Mouse (Mus musculus): ENCODE results near the gene Ccnt1.
"Not testable (repeated sequence)": the region's sequence is repeated elsewhere in the genome, so short reads cannot be mapped to it uniquely, and the experiment has no call there.

The Ccnt1 gene

GRCm38 (mm10) chr15:98543341-98543740, 27.4 kb downstream of the Ccnt1 start:
- no peak for DNase-seq (ENCODE audit: low spot score)

- DNase-seq (ENCODE audit: low spot score): no peak
These were observed 29.7 kb downstream of the Ccnt1 start for GRCm38 (mm10) chr15:98541064-98541463.

- no peak for DNase-seq (ENCODE audit: low spot score)
These were observed 32.8 kb downstream of the Ccnt1 start for GRCm38 (mm10) chr15:98537923-98538322.

DNA sequence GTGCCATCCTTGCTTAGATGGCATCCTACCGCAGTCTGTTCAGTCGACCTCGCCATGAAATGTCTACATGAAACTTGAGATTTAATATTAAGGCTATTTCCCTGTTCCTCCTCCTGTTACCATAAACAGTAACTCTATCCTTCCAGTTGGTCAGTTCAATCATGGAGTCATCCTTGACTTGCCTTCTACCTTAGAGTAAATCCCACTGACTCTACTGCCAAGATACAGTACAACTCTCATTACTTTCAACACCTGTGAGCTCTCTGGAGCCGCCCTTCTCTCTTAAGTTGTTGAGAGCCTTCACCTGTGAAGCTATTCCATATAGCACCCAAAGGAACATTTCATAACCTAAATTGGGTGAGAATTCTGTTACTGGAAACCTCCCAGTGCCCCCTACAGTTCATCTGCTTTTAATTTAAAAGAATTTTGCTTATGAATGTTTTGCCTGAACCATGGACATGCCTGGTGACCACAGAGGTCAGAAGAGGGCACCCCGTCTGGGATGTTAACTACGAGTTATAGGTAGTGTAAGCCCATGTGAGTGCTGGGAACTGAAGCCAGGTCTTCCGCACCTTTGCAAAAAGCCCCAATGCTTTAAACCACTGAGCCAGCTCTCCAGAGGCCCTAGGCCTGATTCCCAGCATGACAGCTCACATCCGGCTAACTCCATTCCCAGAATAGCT, 33.8 kb downstream of the Ccnt1 start:
- no peak for DNase-seq (ENCODE audit: low spot score)

DNA sequence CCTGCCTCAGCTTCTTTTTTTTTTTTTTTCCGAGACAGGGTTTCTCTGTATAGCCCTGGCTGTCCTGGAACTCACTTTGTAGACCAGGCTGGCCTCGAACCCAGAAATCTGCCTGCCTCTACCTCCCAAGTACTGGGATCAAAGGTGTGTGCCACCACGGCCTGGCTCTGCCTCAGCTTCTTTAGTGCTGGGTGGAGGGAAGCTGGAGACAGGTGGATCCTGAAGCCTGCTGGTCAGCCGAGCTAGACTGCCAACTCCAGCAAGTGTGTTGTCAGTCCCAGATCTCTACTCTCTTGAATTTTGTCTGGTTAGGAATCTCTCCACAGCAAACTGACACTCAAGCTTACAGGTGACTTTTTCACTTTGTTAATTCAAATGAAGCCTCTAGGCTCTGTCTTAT, 34.8 kb downstream of the Ccnt1 start:
- DNase-seq (ENCODE audit: low spot score): no peak

- DNase-seq (ENCODE audit: low spot score): peak; percentile 95
These were observed 36.7 kb downstream of the Ccnt1 start, which contains the start of gene Kansl2 for GRCm38 (mm10) chr15:98533881-98534627. TSS of gene Kansl2 (minus strand) at chr15:98534264.

DNA sequence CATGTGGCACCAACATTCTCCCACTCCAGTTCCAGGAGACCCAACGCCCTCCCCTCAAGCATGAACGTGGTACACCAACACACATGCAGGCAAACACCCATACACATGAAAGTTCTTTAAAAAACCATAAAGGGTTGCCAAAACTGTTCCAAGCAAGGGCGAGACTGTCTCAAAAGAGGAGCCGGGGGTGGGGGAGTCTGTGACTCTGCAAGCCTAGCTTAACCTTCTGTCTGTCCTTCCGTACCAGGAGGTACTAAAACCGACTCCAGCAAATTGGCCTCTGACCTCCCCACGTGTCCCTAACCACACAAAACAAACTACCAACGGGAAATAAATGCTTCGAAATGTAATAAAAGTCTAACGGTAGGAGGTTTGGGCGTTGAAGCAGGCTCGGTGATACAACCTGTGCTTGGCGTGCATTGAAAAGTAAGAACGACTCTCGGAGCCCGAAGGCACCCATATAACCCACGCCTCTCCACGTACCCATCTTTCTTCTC, 37.6 kb downstream of the Ccnt1 start:
- DNase-seq (ENCODE audit: low spot score): no peak

DNA sequence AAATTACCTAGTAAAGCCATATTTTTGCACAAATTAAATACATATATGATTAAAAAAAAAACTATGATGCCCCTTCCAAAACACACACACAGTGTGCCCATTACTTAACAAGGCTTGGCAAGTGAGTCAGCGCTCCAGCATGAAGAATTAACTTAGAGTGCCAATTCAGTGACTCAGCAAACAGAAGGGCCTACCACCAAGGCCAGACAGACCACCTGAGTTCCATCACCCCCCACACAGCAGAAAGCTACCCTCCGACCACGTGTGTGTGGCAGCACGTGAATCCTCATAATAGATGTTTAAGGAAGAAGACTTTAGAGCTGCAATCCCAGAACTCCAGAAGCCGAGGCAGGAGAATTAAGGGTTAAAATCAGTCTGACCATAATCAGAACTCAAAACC, 38.4 kb downstream of the Ccnt1 start:
- DNase-seq (ENCODE audit: low spot score): no peak

- no peak for DNase-seq (ENCODE audit: low spot score)
These were observed 42.6 kb downstream of the Ccnt1 start for GRCm38 (mm10) chr15:98528066-98528563.

- DNase-seq (ENCODE audit: low spot score): no peak
These were observed 43.5 kb downstream of the Ccnt1 start for GRCm38 (mm10) chr15:98527056-98527771.

DNA sequence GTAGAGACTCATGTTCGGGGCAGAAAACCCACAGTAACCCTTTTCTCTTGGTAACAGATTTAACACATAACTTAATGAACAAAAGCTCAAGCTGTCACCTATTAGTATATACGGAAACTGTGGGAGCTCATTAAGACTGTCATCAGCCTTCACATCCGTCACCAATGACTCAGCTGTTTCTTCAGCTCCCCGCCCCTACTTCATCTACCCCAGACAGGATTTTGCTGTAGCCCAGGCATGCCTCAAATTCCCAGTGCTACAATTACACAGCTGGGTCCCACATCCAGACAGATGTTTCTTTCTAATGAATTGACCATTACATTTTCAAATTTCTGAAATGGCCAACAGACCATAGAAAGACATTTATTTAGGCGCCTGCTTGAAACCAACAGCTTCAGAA, 44.7 kb downstream of the Ccnt1 start:
- no peak for DNase-seq (ENCODE audit: low spot score)

DNA sequence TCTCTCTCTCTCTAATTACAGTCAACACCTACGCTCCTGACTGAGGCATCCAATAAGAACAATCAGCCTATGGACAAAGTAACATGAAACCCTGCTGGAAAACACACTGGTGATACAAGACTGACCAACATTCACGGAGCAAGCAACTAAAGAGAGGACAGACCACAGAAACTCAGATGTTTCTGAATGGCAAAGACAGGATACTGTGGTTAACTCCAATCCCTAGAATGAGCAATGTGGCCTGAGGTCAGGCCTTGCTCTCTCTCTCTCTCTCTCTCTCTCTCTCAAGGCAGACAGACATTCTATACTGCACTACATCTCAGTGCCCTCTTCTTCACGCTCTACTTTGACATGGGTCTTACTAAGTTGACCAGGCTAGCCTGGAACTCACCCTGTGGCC, 49.5 kb downstream of the Ccnt1 start:
- DNase-seq (ENCODE audit: low spot score): no peak

- DNase-seq (ENCODE audit: low spot score): peak; percentile 74
These were observed 53.1 kb downstream of the Ccnt1 start for GRCm38 (mm10) chr15:98517380-98518355.

GRCm38 (mm10) chr15:98514845-98515244, 55.9 kb downstream of the Ccnt1 start:
- DNase-seq (ENCODE audit: low spot score): not testable (repeated sequence)

- DNase-seq (ENCODE audit: low spot score): no peak
These were observed 56.6 kb downstream of the Ccnt1 start for GRCm38 (mm10) chr15:98514146-98514545.

- DNase-seq (ENCODE audit: low spot score): not testable (repeated sequence)
These were observed 57.0 kb downstream of the Ccnt1 start for GRCm38 (mm10) chr15:98513676-98514075.

DNA sequence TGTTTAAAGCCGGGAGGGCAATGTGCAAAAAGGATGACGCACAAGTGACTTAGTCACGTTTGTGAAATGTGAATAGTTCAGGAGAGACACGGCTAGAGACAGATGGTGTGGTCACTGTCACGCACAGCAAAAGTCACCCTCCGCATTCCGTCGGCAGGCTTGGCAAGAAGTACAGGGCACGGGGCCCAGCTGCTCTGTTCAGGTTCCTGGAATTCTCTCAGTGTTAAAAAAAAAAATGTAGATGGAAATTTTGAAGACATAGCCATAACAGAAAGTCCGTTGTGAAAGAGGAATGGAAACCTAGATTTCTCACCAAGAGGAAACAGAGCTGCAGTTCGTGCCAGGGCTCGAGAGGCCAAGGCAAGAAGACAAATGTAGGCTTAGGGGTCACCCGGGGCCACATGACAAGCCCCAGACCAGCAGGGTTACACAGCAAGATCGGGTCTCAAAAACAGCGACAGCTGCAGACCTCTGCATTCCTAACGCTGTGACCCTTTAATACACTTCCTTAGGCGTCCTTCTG, 57.9 kb downstream of the Ccnt1 start:
- DNase-seq (ENCODE audit: low spot score): no peak

DNA sequence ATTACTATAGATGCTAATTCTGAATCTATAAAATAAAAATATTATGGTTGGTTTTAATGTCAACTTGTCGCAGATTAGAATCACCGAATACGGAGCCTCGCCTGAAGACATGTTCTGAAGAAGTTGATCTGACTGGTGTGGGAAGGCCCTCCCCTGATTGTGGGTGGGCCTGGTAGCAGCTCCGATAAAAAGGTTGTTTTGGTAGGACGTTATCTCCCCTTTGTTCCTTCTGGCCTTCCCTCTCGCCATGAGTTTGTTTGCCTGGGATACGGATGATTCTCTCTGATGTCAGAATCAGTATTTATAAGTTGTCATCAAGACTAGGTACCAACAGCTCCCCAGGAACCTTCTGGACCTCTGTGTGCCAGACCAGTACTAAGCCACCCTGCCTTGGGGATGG, 58.5 kb downstream of the Ccnt1 start:
- DNase-seq (ENCODE audit: low spot score): no peak

- DNase-seq (ENCODE audit: low spot score): no peak
These were observed 59.3 kb downstream of the Ccnt1 start for GRCm38 (mm10) chr15:98511386-98511928.
